Mouse (Mus musculus) hindbrain, embryonic 13.5 days (tissue): Measurements from ENCODE around the gene Tmem251. TPM values are rescaled to one million over a fixed set of nuclear protein-coding genes. Genes with fewer than 3 reads are reported as not detected.

ENCODE experiments used
- ATAC-seq: fragments of 200-750 bp; cut with Nextera tagmentation; 2 replicates; pipeline ENCODE4 v1.8.0; 2017; ENCODE audit warnings: moderate TSS enrichment; ENCODE audit not compliant: low FRiP score
- H3K27ac ChIP-seq: fragments of 300-500 bp; sonication (generic); 2 replicates; pipeline ENCODE4 v1.5.1; 2015; ENCODE audit warnings: inconsistent platforms, mild to moderate bottlenecking, moderate library complexity
- H3K27me3 ChIP-seq: fragments of 300-500 bp; sonication (generic); 2 replicates; pipeline ENCODE4 v1.6.1; 2015; ENCODE audit warnings: mild to moderate bottlenecking, inconsistent platforms
- H3K36me3 ChIP-seq: fragments of 300-500 bp; sonication (generic); 2 replicates; pipeline ENCODE4 v1.6.1; 2015; ENCODE audit warnings: mild to moderate bottlenecking, inconsistent platforms
- H3K4me1 ChIP-seq: fragments of 300-500 bp; sonication (generic); replicated peaks from 2 replicates; pipeline ENCODE4 v1.6.1; 2015; ENCODE audit warnings: inconsistent platforms
- H3K4me2 ChIP-seq: fragments of 300-500 bp; sonication (generic); 2 replicates; pipeline ENCODE4 v1.6.1; 2015; ENCODE audit warnings: inconsistent platforms, mild to moderate bottlenecking, moderate library complexity
- H3K4me3 ChIP-seq: fragments of 300-500 bp; sonication (generic); 2 replicates; pipeline ENCODE4 v1.5.1; 2015; ENCODE audit warnings: mild to moderate bottlenecking, inconsistent platforms
- H3K9ac ChIP-seq: fragments of 300-500 bp; sonication (generic); 2 replicates; pipeline ENCODE4 v1.6.1; 2015; ENCODE audit warnings: mild to moderate bottlenecking, inconsistent platforms
- H3K9me3 ChIP-seq: fragments of 300-500 bp; sonication (generic); 2 replicates; pipeline ENCODE4 v1.6.1; 2016; ENCODE audit warnings: inconsistent platforms
- WGBS: fragments of 180-500 bp; shearing (Covaris S2); methylation state at CpG from one replicate; pipeline ENCODE4 v1.1.7; 2015; 5-methylcytosine and 5-hydroxymethylcytosine counted together
- polyA plus RNA-seq: library from polyadenylated mRNA; unstranded; fragments of >200 nt; fragmentation: Nextera tagmentation; extraction: Ambion mirVana; gene quantifications from 2 replicates; pipeline ENCODE4 v1.2.1, GENCODE M21; 2015

Tmem251 gene
- polyA plus RNA-seq, 1 experiment from 2014 or later: 12.2 TPM

- Histone ChIP-seq H3K9me3 (no peaks in the 10 kb centered on the region), H3K4me2 (no peak overlapping the region), H3K9ac (no peak overlapping the region), H3K27ac (no peak overlapping the region), H3K4me3 (no peak overlapping the region), H3K36me3 (no peaks in the 10 kb centered on the region), H3K27me3 (no peaks in the 10 kb centered on the region), H3K4me1 (0 out of 2 replicates have a peak, but pooled peaks cover 2% of the 10 kb centered on the region)
- ATAC-seq: no peak
- 81% methylated on average over 10 of the region's 10 CpGs for WGBS
Measured at GRCm38 (mm10) chr12:102714654-102715395, 28.7 kb upstream of the Tmem251 start.

GRCm38 (mm10) chr12:102719552-102720315 lies 23.8 kb upstream of the Tmem251 start:
- no peak overlapping the region for H3K4me3 ChIP-seq
- H3K27me3 ChIP-seq: no peaks in the 10 kb centered on the region
- H3K9me3 ChIP-seq: no peaks in the 10 kb centered on the region
- 29% methylated on average over 13 of the region's 13 CpGs for WGBS
- H3K27ac ChIP-seq: no peak overlapping the region
- ATAC-seq: peak; percentile 71; the same call in 1 of the 2 replicates
- H3K4me2 ChIP-seq: no peak overlapping the region; the same call in 1 of the 2 replicates
- peak overlapping the region; percentile 31 for H3K9ac ChIP-seq
- no peaks in the 10 kb centered on the region for H3K36me3 ChIP-seq
- H3K4me1 ChIP-seq: 0 out of 2 replicates have a peak, but pooled peaks cover 3% of the 10 kb centered on the region

GRCm38 (mm10) chr12:102722451-102722850 lies 21.1 kb upstream of the Tmem251 start:
- peak; percentile 13; the same call in 1 of the 2 replicates for ATAC-seq
- Histone ChIP-seq H3K4me2 (no peak overlapping the region), H3K9me3 (no peaks in the 10 kb centered on the region), H3K27me3 (no peaks in the 10 kb centered on the region), H3K4me1 (0 out of 2 replicates have a peak, but pooled peaks cover 3% of the 10 kb centered on the region), H3K9ac (no peak overlapping the region), H3K4me3 (no peak overlapping the region), H3K36me3 (no peaks in the 10 kb centered on the region), H3K27ac (no peak overlapping the region)
- WGBS: 49% methylated on average over 11 of the region's 11 CpGs

- Histone ChIP-seq H3K4me3 (no peak overlapping the region), H3K27me3 (no peaks in the 10 kb centered on the region), H3K9ac (no peak overlapping the region), H3K4me1 (0 out of 2 replicates have a peak, but pooled peaks cover 3% of the 10 kb centered on the region), H3K27ac (no peak overlapping the region), H3K36me3 (no peaks in the 10 kb centered on the region), H3K4me2 (no peak overlapping the region), H3K9me3 (no peaks in the 10 kb centered on the region)
- ATAC-seq: no peak
- 47% methylated on average over 8 of the region's 8 CpGs for WGBS
Measured at GRCm38 (mm10) chr12:102722966-102723365, 20.6 kb upstream of the Tmem251 start.

- Histone ChIP-seq H3K9ac (no peak overlapping the region), H3K4me2 (no peak overlapping the region), H3K4me1 (0 out of 2 replicates have a peak, but pooled peaks cover 3% of the 10 kb centered on the region), H3K9me3 (no peaks in the 10 kb centered on the region), H3K27ac (no peak overlapping the region), H3K36me3 (no peaks in the 10 kb centered on the region), H3K27me3 (no peaks in the 10 kb centered on the region), H3K4me3 (no peak overlapping the region)
- 88% methylated on average over 6 of the region's 6 CpGs for WGBS
- ATAC-seq: no peak
Measured at GRCm38 (mm10) chr12:102723861-102724260, 19.7 kb upstream of the Tmem251 start.

- peaks cover 6% of the 10 kb centered on the region for H3K4me1 ChIP-seq
- ATAC-seq: no peak
- whole genome bisulfite sequencing: 93% methylated on average over 6 of the region's 6 CpGs
- H3K27ac ChIP-seq: no peak overlapping the region
- no peak overlapping the region for H3K9ac ChIP-seq
- no peak overlapping the region for H3K4me3 ChIP-seq
- no peak overlapping the region for H3K4me2 ChIP-seq
- no peaks in the 10 kb centered on the region for H3K36me3 ChIP-seq
- no peaks in the 10 kb centered on the region for H3K9me3 ChIP-seq
- no peaks in the 10 kb centered on the region for H3K27me3 ChIP-seq
Measured at GRCm38 (mm10) chr12:102725146-102725545, 18.4 kb upstream of the Tmem251 start.

- H3K4me3 ChIP-seq: no peak overlapping the region
- H3K9ac ChIP-seq: no peak overlapping the region
- WGBS: 84% methylated on average over 7 of the region's 7 CpGs
- peaks cover 12% of the 10 kb centered on the region for H3K4me1 ChIP-seq
- H3K9me3 ChIP-seq: no peaks in the 10 kb centered on the region
- H3K27ac ChIP-seq: no peak overlapping the region
- no peaks in the 10 kb centered on the region for H3K36me3 ChIP-seq
- no peak for ATAC-seq
- H3K27me3 ChIP-seq: no peaks in the 10 kb centered on the region
- H3K4me2 ChIP-seq: no peak overlapping the region
Measured at GRCm38 (mm10) chr12:102725761-102726175, 17.8 kb upstream of the Tmem251 start.

- Histone ChIP-seq H3K4me1 (peaks cover 23% of the 10 kb centered on the region), H3K9me3 (no peaks in the 10 kb centered on the region), H3K36me3 (no peaks in the 10 kb centered on the region), H3K9ac (0 out of 2 replicates have a peak overlapping the region, but pooled peaks have one; percentile 35), H3K4me2 (peak overlapping the region; percentile 54), H3K4me3 (peak overlapping the region; percentile 25), H3K27ac (peak overlapping the region; percentile 92), H3K27me3 (no peaks in the 10 kb centered on the region)
- ATAC-seq: peak; percentile 96
- WGBS: 32% methylated on average over 26 of the region's 26 CpGs
Measured at GRCm38 (mm10) chr12:102729855-102730797, 13.4 kb upstream of the Tmem251 start.

- Histone ChIP-seq H3K9ac (peak overlapping the region; percentile 55), H3K4me3 (peak overlapping the region; percentile 25), H3K36me3 (no peaks in the 10 kb centered on the region), H3K27ac (peak overlapping the region; percentile 92), H3K4me1 (peaks cover 23% of the 10 kb centered on the region), H3K9me3 (no peaks in the 10 kb centered on the region), H3K4me2 (peak overlapping the region; percentile 54), H3K27me3 (no peaks in the 10 kb centered on the region)
- peak; percentile 44 for ATAC-seq
- WGBS: 28% methylated on average over 16 of the region's 16 CpGs
Measured at GRCm38 (mm10) chr12:102730798-102731619, 12.6 kb upstream of the Tmem251 start.

GRCm38 (mm10) chr12:102733381-102733780 lies 10.2 kb upstream of the Tmem251 start:
- ATAC-seq: no peak
- 11% methylated on average over 5 of the region's 5 CpGs for WGBS

GRCm38 (mm10) chr12:102739096-102739495 lies 4.5 kb upstream of the Tmem251 start:
- no peaks in the 10 kb centered on the region for H3K36me3 ChIP-seq
- peaks cover 21% of the 10 kb centered on the region for H3K4me1 ChIP-seq
- ATAC-seq: no peak
- no peak overlapping the region for H3K27ac ChIP-seq
- WGBS: 84% methylated on average over 5 of the region's 5 CpGs
- H3K4me3 ChIP-seq: no peak overlapping the region
- H3K9me3 ChIP-seq: no peaks in the 10 kb centered on the region
- no peaks in the 10 kb centered on the region for H3K27me3 ChIP-seq
- H3K4me2 ChIP-seq: no peak overlapping the region
- H3K9ac ChIP-seq: no peak overlapping the region

More at GRCm38 (mm10) chr12:102733381-102733780, 10.2 kb upstream of the Tmem251 start:
- peaks cover 23% of the 10 kb centered on the region for H3K4me1 ChIP-seq
- H3K36me3 ChIP-seq: no peaks in the 10 kb centered on the region
- no peaks in the 10 kb centered on the region for H3K9me3 ChIP-seq
- no peaks in the 10 kb centered on the region for H3K27me3 ChIP-seq
- H3K4me2 ChIP-seq: no peak overlapping the region
- no peak overlapping the region for H3K4me3 ChIP-seq
- H3K9ac ChIP-seq: no peak overlapping the region
- H3K27ac ChIP-seq: no peak overlapping the region
